Mouse (Mus musculus) lung, embryonic 14.5 days (tissue): ENCODE results near the gene Ccdc151. TPM values are rescaled to one million over a fixed set of nuclear protein-coding genes. Genes with fewer than 3 reads are reported as not detected.

Source experiments
- ATAC-seq: fragments of 200-750 bp; cut with Nextera tagmentation; 2 replicates; pipeline ENCODE4 v1.8.0; 2017; ENCODE audit warnings: mild to moderate bottlenecking, moderate TSS enrichment, moderate library complexity; ENCODE audit not compliant: insufficient read depth
- DNase-seq: peaks from one replicate; pipeline ENCODE4 v3.0.0-alpha.2; 2015
- H3K27ac ChIP-seq: fragments of 300-500 bp; sonication (generic); 2 replicates; pipeline ENCODE4 v1.5.1; 2014; ENCODE audit warnings: low read depth, mild to moderate bottlenecking, moderate library complexity
- H3K27me3 ChIP-seq: fragments of 300-500 bp; sonication (generic); 2 replicates; pipeline ENCODE4 v1.6.1; 2014; ENCODE audit warnings: low read length, control low read depth; ENCODE audit not compliant: insufficient read depth
- H3K36me3 ChIP-seq: fragments of 300-500 bp; sonication (generic); 2 replicates; pipeline ENCODE4 v1.6.1; 2014; ENCODE audit warnings: control low read depth; ENCODE audit not compliant: insufficient read depth
- H3K4me1 ChIP-seq: fragments of 300-500 bp; sonication (generic); 2 replicates; pipeline ENCODE4 v1.6.1; 2014; ENCODE audit warnings: antibody characterized with exemption, control low read depth; ENCODE audit not compliant: insufficient read depth
- H3K4me2 ChIP-seq: fragments of 300-500 bp; sonication (generic); 2 replicates; pipeline ENCODE4 v1.6.1; 2014; ENCODE audit warnings: mild to moderate bottlenecking
- H3K4me3 ChIP-seq: fragments of 300-500 bp; sonication (generic); 2 replicates; pipeline ENCODE4 v1.5.1; 2014; ENCODE audit warnings: low read depth, low read length
- H3K9ac ChIP-seq: fragments of 300-500 bp; sonication (generic); 2 replicates; pipeline ENCODE4 v1.6.1; 2014
- H3K9me3 ChIP-seq: fragments of 300-500 bp; sonication (generic); 2 replicates; pipeline ENCODE4 v1.6.1; 2016; ENCODE audit warnings: low read depth, low read length, control low read depth
- CTCF ChIP-seq: IDR thresholded peaks from 2 replicates; pipeline ENCODE4 v1.5.1; 2016; ENCODE audit warnings: antibody characterized with exemption, low read depth
- WGBS: fragments of 180-500 bp; shearing (Covaris S2); extraction: QIAGEN DNeasy Blood & Tissue Kit; methylation state at CpG from one replicate; pipeline ENCODE4 v1.1.7; 2014; 5-methylcytosine and 5-hydroxymethylcytosine counted together
- polyA plus RNA-seq: library from polyadenylated mRNA; unstranded; fragments of >200 nt; fragmentation: Nextera tagmentation; extraction: Ambion mirVana; gene quantifications from 2 replicates; pipeline ENCODE4 v1.2.1, GENCODE M21; 2014

Ccdc151 gene
- polyA plus RNA-seq, 1 experiment from 2014 or later, result 1.5 TPM

DNA sequence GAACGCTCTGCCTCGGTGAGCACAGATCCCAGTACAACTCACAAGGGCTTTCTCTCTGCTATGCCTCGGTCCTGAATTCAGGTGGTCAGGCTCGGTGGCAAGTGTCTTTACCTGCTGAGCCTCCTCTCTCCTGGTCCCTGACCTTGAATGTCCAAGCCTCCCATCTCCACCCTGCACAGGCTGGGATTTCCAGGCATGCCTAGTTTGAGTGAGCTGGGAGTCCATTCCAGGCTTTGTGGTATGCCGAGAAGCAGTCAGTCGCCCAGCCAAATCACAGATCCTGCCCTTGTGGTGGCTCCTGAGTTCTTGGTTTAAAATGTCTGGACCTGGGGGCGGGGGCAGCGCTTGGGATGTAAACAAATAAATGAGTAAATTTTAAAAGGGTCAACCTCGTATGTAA is 44.9 kb upstream of the Ccdc151 start:
- H3K27ac ChIP-seq, result no peak overlapping the region
- H3K4me3 ChIP-seq, result no peak overlapping the region
- TF ChIP-seq CTCF, result no peak
- DNase-seq (no peak), ATAC-seq (no peak)
- H3K4me2 ChIP-seq, result no peak overlapping the region
- H3K9me3 ChIP-seq, result no peaks in the 10 kb centered on the region
- H3K9ac ChIP-seq, result no peak overlapping the region
- H3K36me3 ChIP-seq, result no peaks in the 10 kb centered on the region
- WGBS, result 47% methylated on average over 9 of the region's 9 CpGs
- peaks cover 38% of the 10 kb centered on the region for H3K27me3 ChIP-seq
- H3K4me1 ChIP-seq, result peaks cover 12% of the 10 kb centered on the region

DNA sequence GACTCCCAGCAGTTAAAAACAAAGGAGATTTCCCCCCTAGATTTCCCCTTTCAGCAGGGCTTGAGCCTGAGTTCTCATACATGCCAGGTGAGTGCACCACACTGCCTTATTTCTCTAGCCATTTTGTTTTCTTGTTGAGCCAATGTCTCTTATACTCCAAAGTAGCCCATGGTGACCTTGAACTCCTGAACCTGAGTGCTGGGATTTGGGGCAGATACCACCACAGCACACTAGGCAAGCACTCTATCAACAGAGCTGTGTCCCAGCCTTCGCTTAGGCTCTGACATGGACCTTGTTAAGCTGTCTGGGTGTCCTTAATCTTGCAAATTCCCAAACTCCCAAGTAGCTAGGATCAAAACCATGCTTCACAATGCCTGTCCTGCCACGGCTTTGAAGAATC is 39.4 kb upstream of the Ccdc151 start:
- no peak overlapping the region for H3K9ac ChIP-seq
- H3K9me3 ChIP-seq, result no peaks in the 10 kb centered on the region
- no peak overlapping the region for H3K4me3 ChIP-seq
- TF ChIP-seq CTCF, result no peak
- H3K36me3 ChIP-seq, result no peaks in the 10 kb centered on the region
- no peak overlapping the region for H3K4me2 ChIP-seq
- 64% methylated on average over 2 of the region's 2 CpGs for WGBS
- no peaks in the 10 kb centered on the region for H3K27me3 ChIP-seq
- DNase-seq (no peak), ATAC-seq (no peak)
- no peak overlapping the region for H3K27ac ChIP-seq
- H3K4me1 ChIP-seq, result no peaks in the 10 kb centered on the region

DNA sequence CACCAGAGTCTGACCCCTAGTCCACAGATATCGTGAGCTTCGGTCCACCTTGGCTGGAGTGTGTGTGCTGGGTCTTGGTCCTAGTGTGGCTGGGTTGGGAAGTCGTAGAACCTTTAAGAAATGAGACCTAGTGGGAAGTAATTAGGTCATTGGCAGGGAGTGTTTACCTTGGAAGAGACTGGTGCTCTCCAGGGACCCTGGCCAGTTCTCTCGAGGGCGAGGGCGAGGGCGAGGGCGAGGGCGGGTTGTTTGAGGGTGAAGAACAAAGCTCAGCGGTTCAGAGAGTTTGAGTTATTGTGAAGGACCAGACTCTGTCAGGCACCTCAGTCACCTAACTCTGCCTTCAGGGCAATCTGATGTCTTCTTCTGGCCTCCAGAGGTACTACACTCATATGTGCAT is 35.4 kb upstream of the Ccdc151 start:
- Histone ChIP-seq H3K4me1 (no peaks in the 10 kb centered on the region), H3K4me2 (no peak overlapping the region), H3K36me3 (no peaks in the 10 kb centered on the region), H3K27ac (no peak overlapping the region), H3K27me3 (no peaks in the 10 kb centered on the region), H3K4me3 (no peak overlapping the region), H3K9me3 (no peaks in the 10 kb centered on the region), H3K9ac (no peak overlapping the region)
- no peak for TF ChIP-seq CTCF
- DNase-seq, result no peak
- 68% methylated on average over 10 of the region's 10 CpGs for WGBS
- no peak for ATAC-seq

DNA sequence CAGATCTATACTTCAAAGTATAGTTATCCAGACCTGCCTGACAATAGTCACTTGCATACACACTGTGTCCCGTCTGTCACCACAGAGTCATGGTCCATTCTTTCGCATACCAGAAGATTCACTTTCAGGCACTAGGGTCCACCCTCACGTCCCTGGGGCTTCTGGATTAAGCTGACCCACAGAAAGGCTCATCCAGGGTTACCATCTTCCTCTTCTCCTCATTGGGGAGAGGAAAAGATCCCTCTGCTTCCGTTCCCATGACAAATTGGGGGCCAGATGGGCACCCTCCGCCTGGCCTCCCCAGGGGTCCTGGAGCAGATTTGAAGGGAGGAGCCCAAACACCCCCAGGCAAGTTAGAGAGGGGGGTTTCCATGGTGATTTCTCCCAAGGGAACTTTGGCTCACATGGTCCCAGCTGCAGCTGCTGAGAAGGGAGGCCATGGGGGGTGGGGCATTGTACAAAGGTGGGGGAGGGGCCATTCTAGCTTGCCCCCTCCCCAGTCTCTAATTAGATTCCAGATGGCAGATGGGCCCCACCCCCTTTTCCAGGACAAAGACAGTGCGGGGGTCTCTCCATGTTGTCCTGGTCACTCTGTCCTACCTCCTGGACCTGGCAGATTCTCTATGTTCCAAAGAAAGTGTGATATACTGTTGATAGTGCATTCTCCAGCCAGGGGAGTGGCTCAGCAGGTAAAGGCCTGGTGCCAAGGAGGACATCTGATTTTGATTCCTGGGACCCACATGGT is 33.0 kb upstream of the Ccdc151 start:
- DNase-seq (no peak), ATAC-seq (no peak)
- Histone ChIP-seq H3K4me2 (no peak overlapping the region), H3K36me3 (no peaks in the 10 kb centered on the region), H3K9me3 (no peaks in the 10 kb centered on the region), H3K27me3 (no peaks in the 10 kb centered on the region), H3K4me3 (no peak overlapping the region), H3K4me1 (no peaks in the 10 kb centered on the region), H3K27ac (no peak overlapping the region), H3K9ac (no peak overlapping the region)
- 57% methylated on average over 6 of the region's 6 CpGs for WGBS
- TF ChIP-seq CTCF, result no peak

DNA sequence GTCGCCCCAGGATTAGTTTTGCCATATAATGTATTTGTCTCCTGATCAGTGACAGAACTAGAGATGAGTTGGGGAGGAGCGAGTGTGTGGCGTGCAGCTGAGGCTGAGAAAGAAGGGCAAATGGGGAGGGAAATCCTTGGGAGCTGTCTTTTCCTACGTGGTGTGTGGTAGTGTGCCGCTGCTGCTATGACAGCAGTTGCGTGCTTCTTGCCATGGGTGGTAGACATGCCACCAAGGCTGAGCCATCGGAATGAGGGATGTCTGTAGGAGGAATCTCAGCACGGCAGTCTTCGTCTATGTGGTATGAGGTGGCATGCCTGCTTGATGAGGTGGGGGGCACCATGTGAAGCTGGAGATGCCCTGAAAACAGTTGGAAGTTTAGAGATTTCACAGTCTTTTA is 28.0 kb upstream of the Ccdc151 start:
- Histone ChIP-seq H3K9ac (no peak overlapping the region), H3K9me3 (no peaks in the 10 kb centered on the region), H3K27me3 (no peaks in the 10 kb centered on the region), H3K4me1 (no peaks in the 10 kb centered on the region), H3K4me2 (no peak overlapping the region), H3K27ac (no peak overlapping the region), H3K36me3 (no peaks in the 10 kb centered on the region), H3K4me3 (no peak overlapping the region)
- DNase-seq (no peak), ATAC-seq (no peak)
- WGBS, result 86% methylated on average over 9 of the region's 9 CpGs
- TF ChIP-seq CTCF, result no peak

DNA sequence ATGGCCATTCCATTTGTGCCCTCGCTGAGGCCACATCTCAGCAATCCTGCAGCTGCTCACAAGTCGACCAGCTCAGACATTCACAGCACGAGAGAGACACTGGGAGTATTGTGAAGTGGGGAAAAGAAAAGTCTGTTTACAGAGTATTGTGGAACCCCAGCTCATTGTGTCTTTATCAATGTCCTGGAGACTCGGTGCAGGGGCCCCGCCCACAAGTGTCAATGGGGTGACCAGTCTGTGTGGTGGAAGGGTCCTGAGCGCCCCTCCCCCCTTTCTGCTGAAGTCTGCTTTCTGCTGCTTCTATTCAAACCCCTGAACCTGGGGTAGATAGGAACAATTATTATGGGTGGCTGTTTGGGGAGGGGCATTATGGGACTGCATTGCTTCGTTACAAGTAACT is 26.0 kb upstream of the Ccdc151 start:
- Histone ChIP-seq H3K4me2 (no peak overlapping the region), H3K36me3 (no peaks in the 10 kb centered on the region), H3K4me3 (no peak overlapping the region), H3K27me3 (no peaks in the 10 kb centered on the region), H3K9me3 (no peaks in the 10 kb centered on the region), H3K9ac (no peak overlapping the region), H3K27ac (no peak overlapping the region), H3K4me1 (no peaks in the 10 kb centered on the region)
- ATAC-seq, result no peak
- no peak for TF ChIP-seq CTCF
- WGBS, result 41% methylated on average over 7 of the region's 7 CpGs
- DNase-seq, result no peak

DNA sequence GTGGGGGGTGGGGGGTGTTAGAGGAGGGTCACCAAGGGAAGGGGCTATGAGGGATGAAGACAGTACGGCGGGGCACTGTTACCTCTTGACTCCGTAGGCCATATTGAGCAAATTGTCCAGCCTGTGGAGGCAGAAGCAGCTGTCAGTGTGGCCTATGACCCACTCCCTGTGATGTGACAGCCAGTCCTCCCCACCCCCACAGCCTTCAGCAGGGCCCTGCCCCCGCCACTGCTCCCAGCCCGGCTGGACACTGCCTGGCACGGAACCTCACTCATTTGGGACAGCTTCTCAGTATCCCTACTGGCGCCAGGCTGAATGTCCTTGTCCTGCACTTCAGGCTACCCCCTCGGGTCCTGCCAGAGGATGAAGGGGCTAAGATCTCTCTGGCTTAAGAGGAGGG is 22.2 kb upstream of the Ccdc151 start:
- ATAC-seq, result no peak
- Histone ChIP-seq H3K4me2 (no peak overlapping the region), H3K4me1 (no peaks in the 10 kb centered on the region), H3K27me3 (no peaks in the 10 kb centered on the region), H3K36me3 (no peaks in the 10 kb centered on the region), H3K4me3 (no peak overlapping the region), H3K9me3 (no peaks in the 10 kb centered on the region), H3K9ac (no peak overlapping the region), H3K27ac (no peak overlapping the region)
- no peak for TF ChIP-seq CTCF
- WGBS, result 36% methylated on average over 8 of the region's 8 CpGs
- no peak for DNase-seq
